Mouse (Mus musculus): ENCODE data around the gene Olfr61.
"Not testable (repeated sequence)": the region's sequence is repeated elsewhere in the genome, so short reads cannot be mapped to it uniquely, and the experiment has no call there.

Gene Olfr61

DNA sequence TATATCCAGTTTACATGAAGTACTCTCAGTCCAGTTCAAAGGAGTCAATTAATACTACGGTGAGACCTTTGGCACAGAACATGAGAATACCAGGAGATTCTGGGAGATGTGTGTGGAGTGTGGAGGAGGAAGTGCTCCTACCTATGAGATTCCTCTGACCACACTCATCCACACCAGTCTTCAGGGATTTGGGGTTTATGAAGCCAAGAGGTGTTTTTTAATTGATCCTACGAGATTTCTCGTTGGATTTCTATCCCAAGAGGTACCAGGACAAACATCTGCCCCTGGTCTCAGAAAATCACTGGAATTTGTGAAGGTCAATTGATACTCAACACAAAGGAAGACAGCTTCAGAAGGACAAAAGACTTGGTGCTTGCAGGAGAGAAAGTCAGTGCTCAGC is at the start of gene Olfr61:
Olfr61 (plus strand) TSS at position 301 of the 400 bp plus-strand sequence.
- not testable (repeated sequence) for DNase-seq (ENCODE audit: low spot score in 2 of 2)

DNA sequence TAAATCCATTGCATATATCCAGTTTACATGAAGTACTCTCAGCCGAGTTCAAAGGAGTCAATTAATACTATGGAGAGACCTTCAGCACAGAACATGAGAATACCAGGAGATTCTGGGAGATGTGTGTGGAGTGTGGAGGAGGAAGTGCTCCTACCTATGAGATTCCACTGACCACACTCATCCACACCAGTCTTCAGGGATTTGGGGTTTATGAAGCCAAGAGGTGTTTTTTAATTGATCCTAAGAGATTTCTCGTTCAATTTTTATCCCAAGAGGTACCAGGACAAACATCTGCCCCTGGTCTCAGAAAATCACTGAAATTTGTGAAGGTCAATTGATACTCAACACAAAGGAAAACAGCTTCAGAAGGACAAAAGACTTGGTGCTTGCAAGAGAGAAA is 27.8 kb upstream of the Olfr61 start, which contains the start of gene Olfr46:
Olfr46 (plus strand) TSS at position 301 of the 400 bp plus-strand sequence.
- not testable (repeated sequence) for DNase-seq (ENCODE audit: low spot score in 2 of 2)

DNA sequence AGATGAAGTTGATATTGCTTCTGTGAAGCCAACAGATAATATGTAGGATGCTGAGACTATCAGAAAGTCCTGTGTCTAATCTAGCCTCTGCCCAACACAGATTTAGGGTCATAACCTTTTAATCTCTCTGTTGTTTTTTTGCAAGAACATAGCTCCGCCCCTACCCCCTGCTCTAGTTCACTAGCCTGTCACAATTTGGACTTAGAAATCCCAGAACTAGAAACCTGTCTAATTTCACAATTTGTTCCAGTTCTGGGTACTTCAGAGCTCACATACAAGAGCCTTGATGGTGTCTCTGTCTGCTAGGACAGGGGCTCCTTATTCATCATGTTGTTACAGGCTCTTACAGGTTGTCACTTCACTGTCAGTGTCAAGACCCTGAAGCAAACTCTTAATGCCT is 1.8 kb downstream of the Olfr61 start:
- DNase-seq (ENCODE audit: low spot score in 2 of 2): no peak

GRCm38 (mm10) chr7:140646152-140646551 is 17.4 kb downstream of the Olfr61 start, which contains the start of gene Olfr53:
Gene Olfr53 (plus strand): TSS chr7:140646452.
- no peak for DNase-seq (ENCODE audit: low spot score in 2 of 2)

DNA sequence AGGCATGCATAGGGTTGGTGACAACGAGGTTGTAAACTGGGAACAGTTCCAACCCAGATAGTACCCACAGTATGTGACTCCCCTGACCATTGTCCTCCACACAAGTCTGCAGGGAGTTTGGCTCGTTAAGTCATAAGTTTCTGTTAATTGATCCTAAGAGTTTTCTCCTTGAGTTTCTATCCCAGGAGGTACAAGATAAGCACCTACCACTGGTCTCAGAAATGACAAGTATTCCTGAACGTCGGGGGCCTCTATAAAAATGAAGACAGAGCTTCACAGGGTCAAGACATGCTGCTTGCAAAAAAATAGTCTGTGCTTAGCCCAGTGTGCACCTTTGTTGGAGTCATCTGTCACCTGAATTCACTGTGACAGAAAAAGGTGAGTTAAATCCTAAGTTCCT is 30.9 kb downstream of the Olfr61 start, which contains the start of gene Olfr539:
Olfr539 (plus strand) TSS at position 301 of the 400 bp plus-strand sequence.
- no peak for DNase-seq (ENCODE audit: low spot score in 2 of 2)

- not testable (repeated sequence) for DNase-seq (ENCODE audit: low spot score in 2 of 2)
These were observed 41.9 kb downstream of the Olfr61 start for GRCm38 (mm10) chr7:140670693-140671092.

GRCm38 (mm10) chr7:140675863-140676262 is 47.1 kb downstream of the Olfr61 start:
- DNase-seq (ENCODE audit: low spot score in 2 of 2): no peak

GRCm38 (mm10) chr7:140679591-140679990 is 50.8 kb downstream of the Olfr61 start:
- not testable (repeated sequence) for DNase-seq (ENCODE audit: low spot score in 2 of 2)

DNA sequence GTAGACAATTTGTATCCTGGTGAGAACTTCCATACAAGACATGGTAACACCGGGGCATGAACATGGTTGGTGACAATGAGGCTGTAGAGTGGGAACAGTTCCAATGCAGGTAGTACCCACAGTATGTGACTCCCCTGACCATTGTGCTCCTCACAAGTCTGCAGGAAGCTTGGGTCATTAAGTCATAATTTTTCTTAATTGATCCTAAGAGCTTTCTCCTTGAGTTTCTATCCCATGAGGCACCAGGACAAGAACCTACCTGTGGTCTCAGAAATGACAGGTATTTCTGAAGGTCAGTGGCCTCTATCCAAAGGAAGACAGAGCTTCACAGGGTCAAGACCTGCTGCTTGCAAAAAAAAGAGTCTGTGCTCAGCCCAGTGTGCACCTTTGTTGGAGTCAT is 52.9 kb downstream of the Olfr61 start, which contains the start of gene Olfr45:
Olfr45 (plus strand) TSS at position 301 of the 400 bp plus-strand sequence.
- DNase-seq (ENCODE audit: low spot score in 2 of 2): no peak

Data from frontal cortex, postnatal 10 days (tissue).